Mouse (Mus musculus): Measurements from ENCODE around the gene Foxn4. TPM values are rescaled to one million over a fixed set of nuclear protein-coding genes. Genes with fewer than 3 reads are reported as not detected.

Foxn4 gene
- polyA plus RNA-seq, 1 experiment, result not detected

- WGBS, result 73% methylated on average over 5 of the region's 5 CpGs
- H3K27ac ChIP-seq (ENCODE audit: insufficient read depth, low read length), result no peak overlapping the region
Measured at GRCm38 (mm10) chr5:114288396-114288795, 14.8 kb upstream of the Foxn4 start.

GRCm38 (mm10) chr5:114286872-114287571, 13.4 kb upstream of the Foxn4 start:
- H3K27me3 ChIP-seq (ENCODE audit: control insufficient read depth, insufficient read depth, low read length), result no peaks in the 10 kb centered on the region
- 83% methylated on average over 16 of the region's 16 CpGs for WGBS
- TF ChIP-seq POLR2A (IDR thresholded peaks at IDR 0.05; ENCODE audit: low read depth, low read length), result no peak
- TF ChIP-seq CTCF (IDR thresholded peaks at IDR 0.05; ENCODE audit: extremely low read depth, insufficient read depth, insufficient read length, insufficient replicate concordance), result no peak

More at GRCm38 (mm10) chr5:114288396-114288795, 14.8 kb upstream of the Foxn4 start:
- no peaks in the 10 kb centered on the region for H3K4me1 ChIP-seq (ENCODE audit: control insufficient read depth, insufficient read depth, insufficient read length)
- DNase-seq (ENCODE audit: low read depth in 1 of 2, low spot score in 2 of 2), result no peak
- no peak overlapping the region for H3K4me3 ChIP-seq (ENCODE audit: extremely low read depth, insufficient read depth, insufficient read length)
- TF ChIP-seq POLR2A (IDR thresholded peaks at IDR 0.05; ENCODE audit: low read depth, low read length), result no peak
- no peak for TF ChIP-seq CTCF (IDR thresholded peaks at IDR 0.05; ENCODE audit: extremely low read depth, insufficient read depth, insufficient read length, insufficient replicate concordance)
- no peaks in the 10 kb centered on the region for H3K27me3 ChIP-seq (ENCODE audit: control insufficient read depth, insufficient read depth, low read length)
- no peaks in the 10 kb centered on the region for H3K36me3 ChIP-seq (ENCODE audit: control insufficient read depth, insufficient read depth, low read length)

DNA sequence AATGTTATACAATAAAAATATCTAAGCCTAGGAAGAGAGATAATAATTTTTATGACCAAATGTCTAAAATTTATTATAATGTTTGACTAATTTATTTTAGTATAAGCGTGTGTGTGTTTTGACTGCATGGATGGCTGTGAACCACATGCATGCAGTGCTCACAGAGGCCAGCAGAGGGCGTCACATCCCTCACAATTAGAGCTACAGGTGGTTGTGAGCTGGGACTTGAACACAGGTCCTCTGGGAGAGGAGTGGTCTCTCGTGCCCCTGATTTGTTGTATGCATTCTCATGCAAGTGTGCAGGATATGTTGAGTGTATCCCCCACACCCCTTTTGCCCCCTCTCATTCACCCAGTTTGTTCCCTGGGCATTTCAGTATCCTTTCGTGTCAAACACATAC, 12.5 kb upstream of the Foxn4 start:
- H3K27me3 ChIP-seq (ENCODE audit: control insufficient read depth, insufficient read depth, low read length), result no peaks in the 10 kb centered on the region

More at GRCm38 (mm10) chr5:114286872-114287571, 13.4 kb upstream of the Foxn4 start:
- Histone ChIP-seq H3K27ac (ENCODE audit: insufficient read depth, low read length) (no peak overlapping the region), H3K4me1 (ENCODE audit: control insufficient read depth, insufficient read depth, insufficient read length) (no peaks in the 10 kb centered on the region), H3K4me3 (ENCODE audit: extremely low read depth, insufficient read depth, insufficient read length) (no peak overlapping the region), H3K36me3 (ENCODE audit: control insufficient read depth, insufficient read depth, low read length) (no peaks in the 10 kb centered on the region)
- DNase-seq (ENCODE audit: low read depth in 1 of 2, low spot score in 2 of 2), result no peak

DNA sequence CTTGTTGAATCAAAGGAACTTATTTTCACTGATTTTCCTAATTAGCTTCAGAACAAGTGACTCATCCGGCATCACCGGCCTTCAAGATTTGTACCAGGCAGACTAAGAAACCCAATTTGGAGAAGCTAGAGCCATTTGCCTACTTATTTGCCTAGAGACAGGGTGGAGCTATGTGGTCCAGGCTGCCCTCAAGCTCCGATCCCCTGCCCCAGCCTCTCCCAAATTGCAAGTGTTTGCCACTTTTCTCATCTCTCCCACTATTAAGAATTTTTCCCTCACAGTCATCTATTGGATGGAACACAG, 11.7 kb upstream of the Foxn4 start:
- no peak for DNase-seq (ENCODE audit: low read depth in 1 of 2, low spot score in 2 of 2)
- 89% methylated on average over 3 of the region's 3 CpGs for WGBS
- H3K27me3 ChIP-seq (ENCODE audit: control insufficient read depth, insufficient read depth, low read length), result no peaks in the 10 kb centered on the region

More for the DNA sequence above, 12.5 kb upstream of the Foxn4 start:
- 65% methylated on average over 4 of the region's 4 CpGs for WGBS
- Histone ChIP-seq H3K4me3 (ENCODE audit: extremely low read depth, insufficient read depth, insufficient read length) (no peak overlapping the region), H3K27ac (ENCODE audit: insufficient read depth, low read length) (no peak overlapping the region), H3K36me3 (ENCODE audit: control insufficient read depth, insufficient read depth, low read length) (no peaks in the 10 kb centered on the region), H3K4me1 (ENCODE audit: control insufficient read depth, insufficient read depth, insufficient read length) (no peaks in the 10 kb centered on the region)
- TF ChIP-seq POLR2A (IDR thresholded peaks at IDR 0.05; ENCODE audit: low read depth, low read length) (no peak), CTCF (IDR thresholded peaks at IDR 0.05; ENCODE audit: extremely low read depth, insufficient read depth, insufficient read length, insufficient replicate concordance) (no peak)
- no peak for DNase-seq (ENCODE audit: low read depth in 1 of 2, low spot score in 2 of 2)

DNA sequence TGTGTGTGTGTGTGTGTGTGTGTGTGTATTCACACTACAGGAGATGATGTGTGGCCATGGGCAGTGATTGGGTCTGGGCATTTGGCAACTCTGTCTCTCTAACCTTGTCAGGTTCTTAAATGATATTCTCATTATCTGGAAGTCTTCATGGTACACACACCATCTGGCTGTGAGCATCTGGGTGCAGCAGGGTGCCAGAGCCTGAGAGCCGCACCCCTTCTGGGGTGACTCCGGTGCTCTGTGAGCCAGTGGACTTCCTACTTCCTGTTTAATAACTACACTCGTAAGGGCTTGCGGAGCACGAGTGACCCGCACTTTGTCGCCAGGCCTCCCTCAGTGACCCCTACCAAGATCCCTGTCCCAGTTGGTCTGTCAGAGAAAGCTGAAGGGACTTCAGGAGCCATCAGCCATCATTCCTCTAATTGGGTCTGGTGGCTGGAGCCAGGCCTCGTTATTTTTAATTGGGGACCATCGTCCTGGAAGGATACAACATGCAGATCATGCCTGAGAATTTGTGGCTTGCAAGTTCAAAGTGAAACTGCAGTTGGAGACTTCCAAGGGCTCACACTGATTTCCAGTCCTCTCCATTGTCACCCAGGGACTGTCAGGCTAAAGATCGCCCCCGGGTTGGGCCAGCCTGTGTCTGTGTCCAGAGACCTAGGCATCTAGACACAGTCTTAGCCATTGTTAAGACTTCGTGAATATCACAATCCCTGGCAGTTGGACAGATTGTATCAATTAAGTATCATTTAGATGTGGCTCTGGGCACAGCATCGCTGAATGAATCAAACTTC, 11.2 kb upstream of the Foxn4 start:
- DNase-seq (ENCODE audit: low read depth in 1 of 2, low spot score in 2 of 2), result no peak
- H3K4me1 ChIP-seq (ENCODE audit: control insufficient read depth, insufficient read depth, insufficient read length), result no peaks in the 10 kb centered on the region
- no peaks in the 10 kb centered on the region for H3K27me3 ChIP-seq (ENCODE audit: control insufficient read depth, insufficient read depth, low read length)
- 73% methylated on average over 13 of the region's 13 CpGs for WGBS
- no peak overlapping the region for H3K27ac ChIP-seq (ENCODE audit: insufficient read depth, low read length)
- no peak overlapping the region for H3K4me3 ChIP-seq (ENCODE audit: extremely low read depth, insufficient read depth, insufficient read length)
- no peak for TF ChIP-seq POLR2A (IDR thresholded peaks at IDR 0.05; ENCODE audit: low read depth, low read length)
- TF ChIP-seq CTCF (IDR thresholded peaks at IDR 0.05; ENCODE audit: extremely low read depth, insufficient read depth, insufficient read length, insufficient replicate concordance), result no peak
- no peaks in the 10 kb centered on the region for H3K36me3 ChIP-seq (ENCODE audit: control insufficient read depth, insufficient read depth, low read length)

More for the DNA sequence above, 11.7 kb upstream of the Foxn4 start:
- no peaks in the 10 kb centered on the region for H3K36me3 ChIP-seq (ENCODE audit: control insufficient read depth, insufficient read depth, low read length)
- H3K27ac ChIP-seq (ENCODE audit: insufficient read depth, low read length), result no peak overlapping the region
- H3K4me1 ChIP-seq (ENCODE audit: control insufficient read depth, insufficient read depth, insufficient read length), result no peaks in the 10 kb centered on the region
- H3K4me3 ChIP-seq (ENCODE audit: extremely low read depth, insufficient read depth, insufficient read length), result no peak overlapping the region
- no peak for TF ChIP-seq CTCF (IDR thresholded peaks at IDR 0.05; ENCODE audit: extremely low read depth, insufficient read depth, insufficient read length, insufficient replicate concordance)
- TF ChIP-seq POLR2A (IDR thresholded peaks at IDR 0.05; ENCODE audit: low read depth, low read length), result no peak

DNA sequence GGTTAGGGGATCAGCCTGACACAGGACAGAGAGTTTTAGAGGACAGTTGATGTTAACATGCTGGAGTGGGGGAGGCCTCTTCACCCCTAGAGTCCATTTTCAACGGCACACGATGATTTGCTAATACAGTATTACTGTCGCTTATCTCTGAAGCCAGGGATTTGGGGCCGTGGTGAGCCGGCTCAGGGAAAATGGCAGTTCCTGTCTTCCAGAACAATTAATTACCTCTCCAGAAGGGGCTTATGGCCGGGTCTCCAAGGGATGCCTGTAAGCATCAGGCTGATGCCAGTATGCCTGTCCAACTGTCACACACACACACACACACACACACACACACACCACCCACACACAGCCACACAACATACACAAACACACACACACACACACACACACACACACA, 8.7 kb upstream of the Foxn4 start:
- TF ChIP-seq POLR2A (IDR thresholded peaks at IDR 0.05; ENCODE audit: low read depth, low read length) (no peak), CTCF (IDR thresholded peaks at IDR 0.05; ENCODE audit: extremely low read depth, insufficient read depth, insufficient read length, insufficient replicate concordance) (no peak)
- WGBS, result 52% methylated on average over 6 of the region's 6 CpGs
- Histone ChIP-seq H3K27me3 (ENCODE audit: control insufficient read depth, insufficient read depth, low read length) (0 out of 2 replicates have a peak, but pooled peaks cover 2% of the 10 kb centered on the region), H3K27ac (ENCODE audit: insufficient read depth, low read length) (no peak overlapping the region), H3K4me1 (ENCODE audit: control insufficient read depth, insufficient read depth, insufficient read length) (no peaks in the 10 kb centered on the region), H3K36me3 (ENCODE audit: control insufficient read depth, insufficient read depth, low read length) (no peaks in the 10 kb centered on the region), H3K4me3 (ENCODE audit: extremely low read depth, insufficient read depth, insufficient read length) (no peak overlapping the region)
- no peak for DNase-seq (ENCODE audit: low read depth in 1 of 2, low spot score in 2 of 2)
